Mouse (Mus musculus) ovary, postnatal 14 days (tissue): ENCODE measurements at regions not wholly inside any gene's neighbourhood (a gene's known extent, or its start where the extent isn't known, plus 50 kb on each side); places are given as distances from the start of the nearest gene placed in this dataset.

Source experiments
- DNase-seq: peaks from one replicate; pipeline ENCODE4 v3.0.0; 2022; ENCODE audit warnings: low spot score

DNA sequence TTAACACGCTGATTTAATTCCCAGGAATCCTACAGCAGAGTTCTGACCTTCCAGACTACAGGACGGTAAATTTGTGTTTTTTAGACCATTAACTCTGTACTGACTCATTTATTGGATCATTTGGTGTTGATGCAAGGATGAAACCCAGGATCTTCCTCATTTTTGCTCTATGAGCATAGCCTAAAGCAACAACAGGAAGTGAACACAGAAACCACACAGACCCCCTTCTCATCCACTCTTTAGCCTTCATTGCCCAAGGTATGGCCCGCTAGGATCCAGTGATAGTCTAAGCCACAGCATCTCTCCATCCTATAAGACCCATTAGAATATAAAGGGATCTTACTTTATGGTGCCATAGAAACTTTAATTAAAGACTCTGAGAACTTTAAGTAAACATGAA lies 56.5 kb upstream of the Grin2b start:
- no peak for DNase-seq

- no peak for DNase-seq
Measured at GRCm38 (mm10) chr6:136235473-136235872, 62.2 kb upstream of the Grin2b start.

- DNase-seq: peak; percentile 1
Measured at GRCm38 (mm10) chr6:136238989-136239388, 65.7 kb upstream of the Grin2b start.

DNA sequence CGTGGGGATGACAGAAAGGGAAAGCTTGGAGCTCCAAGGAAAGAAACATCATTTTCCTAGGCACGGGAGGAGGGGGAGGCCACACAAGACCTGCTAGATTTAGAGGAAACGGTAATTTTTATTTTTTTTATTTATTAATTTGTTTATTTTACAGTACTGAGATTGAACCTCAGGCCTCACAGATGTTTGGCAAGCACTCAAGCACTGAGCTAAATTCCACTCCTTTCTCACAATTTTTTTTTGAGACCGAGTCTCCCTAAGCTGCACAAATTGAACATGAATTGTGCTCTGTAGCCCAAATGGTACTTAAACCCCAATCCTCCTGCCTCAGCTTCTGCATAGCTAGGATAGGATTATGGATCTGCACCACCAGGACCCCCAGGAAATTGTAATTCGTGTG lies 66.1 kb upstream of the Grin2b start:
- no peak for DNase-seq

DNA sequence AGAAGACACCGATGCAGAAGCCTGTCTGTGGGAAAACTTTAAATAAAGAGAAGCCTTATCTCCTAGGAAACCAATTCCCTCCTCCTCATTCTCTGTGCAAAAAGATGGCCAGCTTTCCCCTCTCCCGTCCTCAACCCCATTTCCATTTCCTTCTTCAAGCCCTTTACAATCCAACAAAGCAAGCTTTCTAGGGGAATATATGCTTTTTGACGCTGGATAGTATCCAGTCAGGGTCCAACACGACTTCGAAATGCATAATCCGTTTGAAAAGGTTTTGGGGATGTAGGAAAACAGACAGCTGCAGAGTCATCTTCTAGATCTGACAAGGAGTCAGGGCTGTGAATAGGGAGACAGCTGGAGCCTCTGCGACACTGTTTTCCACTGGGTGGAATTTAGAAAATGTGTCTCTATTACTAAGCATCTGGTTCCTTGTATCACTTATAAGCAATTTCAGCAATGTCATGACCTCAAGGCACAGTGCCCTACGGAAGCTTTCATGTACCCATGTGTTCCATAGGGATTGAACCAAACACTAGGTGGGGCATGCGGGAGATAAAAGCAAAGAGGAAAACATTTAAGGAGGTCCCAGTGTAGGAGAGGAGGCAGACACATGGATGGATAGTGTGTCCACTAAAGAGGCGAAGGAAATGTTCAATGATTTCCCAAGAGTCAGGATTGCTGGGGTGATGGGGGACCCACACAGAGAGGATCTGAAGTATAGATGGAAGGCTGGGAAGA lies 68.4 kb upstream of the Grin2b start:
- no peak for DNase-seq

GRCm38 (mm10) chr6:136244895-136245294 lies 71.6 kb upstream of the Grin2b start:
- DNase-seq: no peak

DNA sequence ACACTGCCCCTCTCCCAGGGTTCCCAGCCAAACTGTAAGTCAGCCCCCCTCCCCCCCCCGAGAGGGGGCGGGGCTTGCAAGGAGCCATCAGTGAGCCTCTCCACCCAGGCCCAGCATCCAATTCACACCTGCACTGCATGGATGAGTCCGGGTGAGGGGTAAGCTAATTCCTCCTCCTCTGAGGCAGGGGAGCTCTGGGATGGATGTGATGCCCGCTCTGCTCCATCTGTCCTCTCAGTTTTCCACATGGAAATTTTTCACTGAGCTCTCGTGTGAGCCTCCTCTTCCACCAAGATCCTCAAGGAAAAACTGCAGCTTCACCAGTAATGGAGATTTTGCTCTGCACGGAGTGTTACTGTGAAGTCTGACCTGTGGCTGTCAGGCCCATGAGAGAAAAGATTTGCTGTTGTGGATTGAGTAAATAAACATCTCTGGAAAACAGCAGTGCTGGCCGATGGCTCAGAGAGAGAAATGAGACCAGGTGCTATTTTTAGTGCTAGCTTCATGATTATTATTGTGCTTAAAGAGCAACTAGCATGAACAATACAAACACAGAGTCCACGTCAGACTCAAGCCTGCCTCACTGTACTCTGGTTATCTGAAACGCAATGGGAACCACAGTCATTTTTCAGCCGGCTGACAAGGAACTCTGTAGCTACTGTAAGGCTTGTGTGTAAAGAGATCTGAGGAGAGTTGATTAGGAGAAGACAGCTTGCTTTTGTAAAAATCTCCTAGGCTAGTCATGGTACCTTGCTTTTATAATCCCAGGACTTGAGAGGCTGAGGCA lies 71.4 kb upstream of the Gm8994 start:
- DNase-seq: no peak

DNA sequence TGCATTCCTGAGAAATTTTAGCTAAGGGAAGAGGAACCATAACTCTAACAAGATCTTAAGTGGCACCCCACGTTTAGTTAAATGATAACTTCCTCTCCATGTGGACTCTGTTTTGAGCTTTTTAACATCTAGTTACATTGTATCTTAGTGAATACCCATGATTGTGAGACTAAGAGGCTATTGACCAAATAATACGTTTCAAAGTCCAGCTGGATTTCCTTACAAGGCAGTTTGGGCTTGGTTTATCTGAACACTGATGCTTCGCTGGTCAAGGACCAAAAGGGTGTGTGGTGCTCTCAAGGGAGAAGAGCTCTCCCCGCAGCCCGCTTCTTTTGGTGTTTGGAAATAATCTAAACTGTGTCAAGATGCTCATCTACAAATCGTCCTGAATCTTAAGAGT lies 51.6 kb upstream of the Gm8994 start:
- no peak for DNase-seq

- DNase-seq: no peak
Measured at GRCm38 (mm10) chr6:136276771-136277170, 50.6 kb upstream of the Gm8994 start.
